Mouse (Mus musculus): Measurements from ENCODE around the gene Clic1.
"Not testable (repeated sequence)": the region's sequence is repeated elsewhere in the genome, so short reads cannot be mapped to it uniquely, and the experiment has no call there.

The Clic1 gene

DNA sequence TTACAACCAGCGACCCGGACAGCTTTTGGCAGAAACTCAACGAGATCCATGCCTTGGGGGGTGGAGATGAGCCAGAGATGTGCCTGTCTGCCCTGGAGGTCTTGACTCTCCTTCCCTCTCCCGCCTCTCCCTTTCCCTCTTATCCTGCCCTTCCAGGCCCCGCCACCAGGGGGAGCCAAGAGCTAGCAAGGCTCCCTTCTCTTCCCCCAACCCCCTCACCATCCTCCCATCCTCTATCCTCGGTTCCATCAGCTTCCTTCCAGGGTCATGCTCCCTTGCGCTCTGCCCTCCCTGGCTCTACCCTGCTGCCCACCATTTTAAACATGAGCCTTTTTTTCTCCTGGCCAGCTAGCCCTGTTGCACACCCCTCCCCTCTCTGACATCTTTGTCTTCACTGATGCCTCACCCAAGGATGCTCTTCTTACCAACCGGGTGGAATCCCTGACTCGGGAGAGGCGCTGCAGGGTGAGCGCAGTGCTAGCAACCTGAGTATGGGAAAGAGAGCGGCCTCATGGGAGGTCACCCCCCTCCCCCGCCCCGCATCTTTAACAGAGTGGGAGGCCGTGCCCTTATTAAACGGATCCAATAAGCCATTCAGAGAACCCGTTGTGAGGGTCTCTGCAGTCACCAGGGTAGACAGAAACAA lies 28.5 kb upstream of the Clic1 start:
- peak; percentile 94 for DNase-seq (ENCODE audit: low read depth)

DNA sequence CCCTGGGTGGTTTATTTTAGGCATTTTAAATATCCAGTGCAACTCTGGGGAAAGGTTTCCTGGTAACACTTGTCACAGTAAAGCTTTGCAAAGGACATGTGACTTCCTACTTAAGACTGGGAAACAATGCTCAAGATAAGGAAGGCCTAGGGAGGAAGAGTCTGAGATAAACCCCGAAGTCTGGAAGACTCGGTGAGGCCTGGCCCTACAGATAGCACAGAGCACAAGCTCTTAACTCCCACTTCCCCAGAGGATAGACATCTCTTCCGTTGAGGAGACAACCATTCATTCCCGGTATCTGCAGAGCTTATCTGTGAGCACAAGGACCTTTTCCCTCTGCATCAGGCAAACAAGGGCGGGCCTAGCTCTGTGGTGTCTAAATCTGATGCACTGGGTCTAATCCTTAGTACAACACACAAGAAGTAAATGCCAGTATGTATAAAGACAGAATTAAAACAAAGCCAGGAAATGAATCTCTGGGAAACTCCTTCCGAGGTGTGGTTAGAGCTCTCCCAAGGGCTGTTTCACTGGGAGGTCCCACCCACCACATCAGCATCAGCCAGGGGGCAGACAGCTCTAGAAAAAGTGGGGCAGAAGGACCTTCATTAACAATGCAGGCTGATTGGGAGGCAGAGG lies 27.8 kb upstream of the Clic1 start:
- no peak for DNase-seq (ENCODE audit: low read depth)

DNA sequence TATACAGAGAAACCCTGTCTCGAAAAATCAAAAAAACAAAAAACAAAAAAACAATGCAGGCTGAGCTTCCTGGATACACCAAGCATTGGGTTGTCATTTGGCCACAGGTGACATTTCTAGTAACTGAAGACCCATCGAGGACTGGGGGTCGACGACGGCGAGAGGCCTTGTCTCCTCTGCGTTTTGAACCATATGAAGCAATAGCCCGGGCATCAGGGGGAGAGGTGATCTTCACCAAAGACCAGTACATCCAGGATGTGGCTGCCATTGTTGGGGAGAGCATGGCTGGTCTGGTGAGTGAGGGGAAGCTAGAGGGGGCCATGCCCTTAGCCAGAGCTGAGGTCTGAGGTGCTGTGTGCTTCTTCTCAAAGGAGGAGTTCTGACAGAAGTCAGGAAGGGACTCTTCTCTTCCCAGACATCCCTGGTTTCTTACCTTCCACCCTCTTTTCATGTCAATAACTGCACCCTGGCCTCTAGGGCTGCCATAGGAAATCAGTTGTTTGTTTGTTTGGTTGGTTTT lies 27.2 kb upstream of the Clic1 start:
- no peak for DNase-seq (ENCODE audit: low read depth)

DNA sequence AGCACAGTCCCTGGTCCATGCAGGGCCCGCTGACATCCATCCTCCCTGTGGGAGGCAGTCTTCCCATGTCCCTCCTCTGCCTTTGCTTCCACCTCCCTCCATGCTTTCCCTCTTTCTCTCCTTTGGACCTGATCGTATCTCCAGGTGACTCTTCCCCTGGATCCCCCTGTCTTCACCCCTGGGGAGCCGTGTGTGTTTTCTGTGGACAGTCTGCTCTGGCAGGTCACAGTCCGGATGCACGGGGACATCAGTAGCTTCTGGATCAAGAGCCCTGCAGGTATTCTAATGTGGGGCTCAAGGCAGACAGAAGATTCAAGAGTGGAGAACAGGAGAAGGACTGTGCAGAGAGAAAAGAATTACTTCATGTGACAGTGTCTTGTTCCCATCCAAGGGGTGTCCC lies 26.5 kb upstream of the Clic1 start:
- no peak for DNase-seq (ENCODE audit: low read depth)

DNA sequence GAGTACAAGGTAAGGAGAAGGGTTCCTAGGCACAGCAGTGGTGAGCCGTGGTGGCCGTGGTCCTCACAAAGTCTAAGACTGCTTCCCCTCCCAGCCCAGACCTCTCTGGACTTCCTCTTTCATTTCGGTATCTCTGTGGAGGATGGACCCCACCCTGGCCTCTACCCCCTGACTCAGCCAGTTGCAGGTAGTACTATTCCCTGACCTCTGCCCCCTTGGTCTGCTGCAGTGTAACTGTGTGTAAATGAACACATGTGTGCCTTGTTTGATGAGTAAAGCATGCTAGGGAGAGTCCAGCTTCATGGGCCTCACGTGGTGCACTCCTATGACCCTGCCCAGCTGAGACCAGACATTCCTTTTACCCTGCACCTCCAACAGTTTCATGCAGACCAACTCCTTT lies 26.0 kb upstream of the Clic1 start:
- peak; percentile 46 for DNase-seq (ENCODE audit: low read depth)

DNA sequence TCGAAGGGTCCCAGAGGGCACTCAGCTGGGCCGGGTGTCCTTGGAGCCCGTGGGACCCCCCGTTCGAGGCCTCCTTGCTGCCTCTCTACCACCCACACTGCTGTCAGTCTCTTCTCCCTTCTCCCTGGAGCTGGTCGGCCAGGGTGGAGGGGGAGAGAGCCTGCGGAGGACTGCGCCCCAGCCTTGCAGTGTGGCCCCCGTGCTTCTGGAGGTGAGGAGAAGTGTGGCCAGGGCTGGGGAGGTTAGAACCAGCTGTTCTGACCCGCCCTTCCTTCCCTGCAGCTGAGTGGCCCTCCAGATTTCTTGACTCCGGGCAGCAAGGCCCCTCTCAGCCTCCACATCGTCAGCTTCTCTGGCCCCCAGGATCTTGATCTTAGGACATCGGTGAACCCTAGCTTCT lies 25.5 kb upstream of the Clic1 start:
- DNase-seq (ENCODE audit: low read depth) = no peak

DNA sequence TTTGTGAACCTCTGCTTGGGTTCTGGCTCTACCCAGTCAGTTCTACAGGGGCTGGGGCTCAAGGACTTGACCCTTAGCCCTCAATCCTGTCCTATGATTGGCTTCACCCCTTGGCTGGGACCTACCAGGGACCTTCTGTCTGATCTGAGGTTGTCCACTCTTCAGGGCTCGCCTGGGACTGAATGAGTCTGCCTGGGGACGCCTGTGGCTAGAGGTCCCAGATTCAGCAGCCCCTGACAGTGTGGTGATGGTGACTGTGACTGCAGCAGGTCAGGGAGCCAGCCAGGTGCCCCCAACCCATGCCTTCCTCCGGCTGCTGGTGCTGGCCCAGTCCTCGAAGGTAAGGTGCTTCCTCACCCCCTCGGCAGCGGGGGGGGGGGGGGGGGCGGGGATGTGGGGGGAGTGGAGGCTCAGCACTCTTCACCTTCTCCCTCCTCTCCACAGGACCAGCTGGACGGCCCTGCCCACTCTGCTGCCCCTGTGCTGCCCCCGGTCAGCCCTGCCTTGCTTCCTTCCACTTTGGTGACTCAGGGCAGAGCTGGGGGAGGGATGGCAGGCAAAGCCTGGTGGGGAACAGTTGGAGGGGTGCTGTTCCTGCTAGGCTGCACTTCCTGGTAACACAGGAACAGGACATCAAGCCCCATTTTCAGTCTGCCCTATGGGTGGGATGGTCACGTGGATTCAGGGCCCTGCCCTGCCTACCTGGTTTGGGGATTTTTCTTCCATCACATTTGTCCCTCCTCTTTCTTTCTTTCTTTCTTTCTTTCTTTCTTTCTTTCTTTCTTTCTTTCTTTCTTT lies 24.9 kb upstream of the Clic1 start:
- peak; percentile 58 for DNase-seq (ENCODE audit: low read depth)

DNA sequence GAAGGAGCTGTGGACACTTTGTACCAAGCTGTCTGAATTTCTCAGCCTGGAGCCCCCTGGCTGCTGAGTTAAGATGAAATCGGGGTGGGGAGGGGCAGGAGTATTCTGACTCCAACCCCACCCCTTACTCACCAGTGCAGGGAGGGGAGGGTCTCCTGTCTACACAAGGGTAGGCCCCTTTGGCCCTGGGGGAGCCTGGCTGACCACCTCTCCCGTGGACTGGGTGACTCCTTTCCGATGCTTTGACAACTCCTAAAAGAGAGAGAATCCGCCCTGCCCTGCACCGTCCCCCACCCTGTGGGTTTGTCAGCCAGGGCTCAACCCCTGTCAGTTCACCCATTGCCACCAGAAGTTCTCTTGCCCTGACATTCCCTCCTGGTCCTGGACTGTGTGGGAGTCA lies 23.6 kb upstream of the Clic1 start:
- DNase-seq (ENCODE audit: low read depth) = no peak

DNA sequence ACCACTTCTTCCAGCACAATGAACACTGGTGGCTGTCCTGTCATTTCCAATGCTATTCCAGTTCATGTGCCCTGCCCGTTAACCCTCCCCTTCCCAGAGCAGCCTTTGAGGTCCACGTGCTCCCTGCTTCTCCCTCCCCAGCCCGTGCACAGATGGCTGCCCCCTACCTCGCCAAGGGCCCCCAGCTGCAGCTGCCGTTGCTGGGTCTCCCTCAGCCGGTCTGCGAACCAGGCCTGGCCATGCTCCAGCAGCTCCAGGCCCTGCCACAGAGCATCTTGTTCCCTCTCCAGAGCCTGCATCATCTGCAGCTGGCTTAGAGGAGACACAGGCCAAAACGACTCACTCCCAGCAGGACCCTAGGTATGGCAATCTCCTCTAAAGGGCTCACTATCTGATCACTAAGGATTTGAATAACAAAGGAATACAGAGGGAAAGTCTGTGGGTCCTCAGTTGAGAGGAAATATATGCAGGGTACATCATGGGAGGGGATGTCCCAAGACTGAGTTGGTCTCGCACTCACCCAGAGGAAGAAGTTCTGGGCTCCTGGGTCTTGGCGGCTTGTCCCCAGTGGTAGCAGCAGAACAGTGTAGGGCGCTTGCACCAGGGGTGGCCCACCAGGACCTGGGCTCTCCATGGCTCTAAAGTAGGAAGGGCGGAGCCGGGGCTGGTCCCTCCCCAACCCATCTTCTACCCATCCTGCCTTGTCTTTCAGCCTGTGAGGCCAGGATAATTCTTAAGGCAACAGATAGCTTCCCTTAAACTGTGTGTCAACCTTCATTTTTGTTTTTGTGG lies 22.3 kb upstream of the Clic1 start, which contains the start of gene Sapcd1:
TSS of gene Sapcd1 (minus strand) at position 740 of the 792 bp plus-strand sequence.
- peak; percentile 57 for DNase-seq (ENCODE audit: low read depth)

DNA sequence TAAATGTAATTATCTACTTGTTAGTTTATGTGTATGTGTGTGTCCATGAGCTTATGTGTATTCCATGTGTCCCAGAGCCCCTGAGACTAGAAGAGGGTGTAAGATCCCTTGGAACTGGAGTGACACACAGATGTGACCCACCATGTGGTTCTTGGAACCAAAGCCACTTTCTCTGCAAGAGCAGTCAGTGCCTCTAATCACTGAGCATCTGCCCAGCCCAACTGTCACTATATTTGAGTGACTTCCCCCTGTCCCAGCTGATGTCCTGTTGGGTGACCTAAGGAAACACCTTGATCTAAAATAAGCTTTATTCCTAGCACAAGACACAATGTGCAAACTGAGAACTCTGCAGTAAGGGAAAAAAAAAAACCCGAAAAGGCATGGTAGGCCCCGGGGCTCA lies 21.5 kb upstream of the Clic1 start:
- DNase-seq (ENCODE audit: low read depth) = no peak

DNA sequence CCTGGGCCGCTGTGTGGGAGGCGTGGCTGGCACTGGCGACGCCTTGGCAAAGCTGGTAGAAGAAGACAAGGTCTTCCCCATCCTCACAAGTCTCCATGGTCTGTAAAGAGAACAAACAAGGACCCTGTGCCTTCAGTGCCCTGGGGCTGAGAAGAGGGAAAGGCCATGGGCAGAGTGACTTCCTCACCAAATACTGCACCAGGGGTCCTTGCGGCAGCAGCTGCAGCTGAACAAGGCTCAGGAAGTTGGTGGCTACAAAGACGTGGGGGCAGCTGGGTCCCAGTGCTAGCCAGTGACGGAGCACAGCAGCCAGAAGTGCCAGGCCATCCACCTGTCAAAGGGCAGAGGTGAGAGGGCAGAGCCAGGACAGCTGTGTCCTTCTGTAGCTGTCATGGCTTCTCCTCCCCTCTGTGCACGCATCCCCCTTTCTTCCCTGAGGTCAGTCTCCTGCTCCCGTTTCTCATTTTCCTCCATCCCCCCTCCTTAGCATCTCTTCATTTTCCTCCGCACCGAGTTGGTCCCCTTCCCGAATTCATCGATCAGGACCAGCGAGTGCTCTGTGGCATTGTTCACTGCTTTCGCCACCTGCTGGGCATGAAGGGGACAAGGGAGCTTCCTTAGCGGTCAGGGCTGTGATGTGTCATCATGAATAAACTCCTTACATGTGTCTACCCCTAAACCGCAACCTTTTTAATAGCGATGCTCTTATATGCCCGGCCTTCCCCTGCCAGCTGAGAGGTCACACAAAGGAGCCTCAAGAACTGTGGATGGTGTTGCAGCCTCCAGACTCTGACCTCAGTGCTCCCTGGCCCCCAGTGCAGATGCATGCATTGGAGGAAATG lies 19.9 kb upstream of the Clic1 start:
- peak; percentile 53 for DNase-seq (ENCODE audit: low read depth)

DNA sequence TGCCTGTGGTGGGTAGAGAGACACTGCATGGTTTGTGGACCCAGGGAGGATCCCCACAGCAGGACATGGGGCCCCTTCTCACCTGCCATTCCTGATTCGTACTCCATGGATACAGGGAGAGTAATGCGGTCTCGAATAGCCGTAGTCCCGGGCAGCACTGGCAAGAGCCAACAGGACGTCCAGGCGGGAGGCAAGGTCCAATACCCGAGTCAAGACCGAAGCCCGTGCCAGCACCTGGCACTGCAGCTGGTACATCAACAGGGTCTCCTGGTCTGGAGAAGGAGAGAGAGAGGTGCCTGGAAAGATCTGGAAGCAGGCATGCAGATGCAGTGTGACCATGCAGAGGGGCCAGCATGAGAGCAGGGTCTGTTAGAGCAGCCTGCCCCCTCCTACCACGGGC lies 18.5 kb upstream of the Clic1 start:
- DNase-seq (ENCODE audit: low read depth) = no peak

DNA sequence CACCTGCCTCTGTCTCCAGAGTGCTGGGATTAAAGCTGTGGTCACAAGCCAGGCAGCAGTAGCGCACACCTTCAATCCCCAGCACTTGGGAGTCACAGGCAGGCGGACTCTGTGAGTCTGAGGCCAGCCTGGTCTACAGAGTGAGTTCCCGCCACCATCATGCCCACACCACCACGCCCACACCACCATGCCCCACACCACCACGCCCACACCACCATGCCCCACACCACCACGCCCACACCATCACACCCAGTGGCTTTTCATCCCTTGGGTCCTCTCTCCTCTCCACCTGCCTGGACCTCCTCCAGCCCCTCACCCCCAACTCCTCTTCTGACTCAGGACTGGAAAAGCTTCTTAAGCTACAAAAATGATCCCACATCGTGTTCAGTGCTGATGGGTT lies 17.9 kb upstream of the Clic1 start:
- DNase-seq (ENCODE audit: low read depth) = no peak

DNA sequence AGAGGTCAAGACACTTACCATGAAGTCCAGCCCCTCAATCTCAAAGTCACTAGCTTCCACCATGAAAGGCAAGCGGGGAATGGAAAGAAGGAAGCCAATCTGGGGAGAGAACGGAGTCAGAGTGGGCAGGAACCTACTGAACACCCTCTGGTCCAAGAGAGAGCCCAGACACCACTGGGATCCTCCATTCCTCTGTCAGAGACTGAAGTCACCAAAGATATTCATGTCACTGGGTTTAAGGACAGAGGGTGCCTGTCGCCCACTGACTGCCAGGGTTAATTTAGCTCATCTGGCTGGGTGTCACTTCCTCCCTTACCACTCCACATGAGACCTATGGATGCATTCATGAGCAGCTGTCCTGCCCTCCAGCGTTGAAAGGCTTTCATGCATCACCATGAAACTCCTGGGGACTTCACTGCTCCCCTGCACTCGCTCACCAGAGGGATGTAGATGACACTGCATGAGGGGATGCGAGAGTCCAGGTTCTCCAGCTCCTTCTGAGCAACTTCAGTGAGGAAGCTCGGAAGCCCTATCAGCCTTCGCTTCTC lies 17.4 kb upstream of the Clic1 start:
- no peak for DNase-seq (ENCODE audit: low read depth)

DNA sequence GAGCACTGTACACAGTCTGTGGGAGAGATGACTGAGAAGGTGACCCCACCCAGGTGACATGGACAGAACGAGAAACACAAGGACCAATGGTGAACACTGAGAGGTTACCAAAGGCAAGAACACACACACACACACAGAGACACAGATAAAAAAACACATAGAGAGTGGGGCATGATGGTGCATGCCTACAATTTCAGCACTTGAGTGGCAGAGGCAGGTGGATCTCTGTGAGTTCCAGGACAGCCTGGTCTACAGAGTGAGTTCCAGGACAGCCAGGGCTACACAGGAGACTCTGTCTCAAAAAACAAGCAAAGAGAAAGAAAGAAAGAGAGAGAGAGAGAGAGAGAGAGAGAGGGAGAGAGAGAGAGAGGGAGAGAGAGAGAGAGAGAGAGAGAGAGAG lies 16.1 kb upstream of the Clic1 start:
- DNase-seq (ENCODE audit: low read depth) = not testable (repeated sequence)

DNA sequence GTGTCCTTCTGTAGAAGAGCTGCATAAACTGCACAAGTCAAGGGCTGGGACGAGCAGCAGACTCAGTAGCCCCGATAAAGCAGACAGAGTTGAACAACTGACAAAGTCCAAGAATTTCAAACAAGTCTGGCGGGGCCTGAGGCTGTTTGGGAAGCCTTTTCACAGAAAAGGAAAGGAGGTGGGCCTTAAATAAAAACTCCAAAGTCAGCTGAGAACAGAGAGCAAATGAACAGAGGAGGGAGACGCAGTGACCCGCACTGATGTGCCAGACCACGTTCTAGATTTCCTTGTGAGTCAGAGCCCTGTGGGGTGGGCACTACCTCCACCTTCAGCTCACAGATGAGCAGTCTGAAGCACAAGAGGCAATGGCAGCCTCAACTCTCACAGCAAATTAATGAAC lies 14.9 kb upstream of the Clic1 start:
- peak; percentile 50 for DNase-seq (ENCODE audit: low read depth)

DNA sequence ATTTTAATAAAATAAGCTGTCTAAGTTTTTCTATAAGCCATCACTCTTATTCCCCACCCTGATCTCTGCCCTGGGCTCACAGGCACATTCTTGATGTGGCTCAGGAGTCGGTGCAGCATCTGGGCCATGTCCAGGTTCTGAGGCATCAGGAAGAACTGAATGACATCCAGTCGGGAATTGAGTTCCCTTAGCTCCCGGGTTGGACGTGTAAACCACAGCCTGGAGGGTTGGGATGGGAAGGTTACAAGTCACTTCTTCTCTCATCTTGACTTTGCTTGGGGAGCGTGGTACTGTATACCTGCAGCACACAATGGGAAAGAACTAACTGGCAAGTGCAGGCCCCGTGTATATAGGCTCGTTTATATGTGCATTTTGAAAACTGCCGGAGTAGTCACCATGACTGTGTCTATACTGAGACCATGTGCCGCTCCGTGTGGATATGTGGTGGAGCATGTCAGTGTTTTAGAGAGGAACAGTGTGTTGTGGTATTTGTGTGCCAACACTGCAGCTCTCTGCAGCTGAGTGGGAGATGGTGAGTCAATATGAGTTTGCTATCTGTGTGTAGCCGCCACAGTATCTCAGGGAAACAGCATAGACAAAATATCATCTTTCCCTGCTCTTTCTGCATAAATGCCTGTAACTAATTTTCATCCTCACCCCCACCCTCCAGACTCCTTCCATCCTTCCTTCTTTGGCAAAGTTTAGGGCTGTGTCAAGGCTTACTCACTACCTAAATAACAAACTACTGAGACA lies 10.5 kb upstream of the Clic1 start:
- DNase-seq (ENCODE audit: low read depth) = peak; percentile 88

DNA sequence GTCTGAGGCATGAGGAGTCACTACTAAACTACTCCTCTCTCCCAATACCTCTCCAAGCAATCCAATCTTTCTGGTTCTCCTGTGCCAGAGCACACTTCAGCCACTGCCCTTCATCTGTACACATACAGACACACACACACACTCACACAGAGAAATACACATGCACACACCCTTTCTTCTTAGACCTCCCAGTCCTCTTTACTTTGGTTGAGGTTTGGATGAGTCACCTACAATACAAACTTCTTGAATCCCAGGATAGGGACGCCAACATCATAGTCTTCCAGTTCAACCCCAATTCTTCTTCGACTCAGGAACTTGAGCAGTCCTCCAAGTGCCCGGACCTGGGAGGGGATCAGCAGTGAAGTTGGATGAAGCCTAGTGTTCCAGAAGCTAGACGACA lies 6.0 kb upstream of the Clic1 start:
- peak; percentile 55 for DNase-seq (ENCODE audit: low read depth)

DNA sequence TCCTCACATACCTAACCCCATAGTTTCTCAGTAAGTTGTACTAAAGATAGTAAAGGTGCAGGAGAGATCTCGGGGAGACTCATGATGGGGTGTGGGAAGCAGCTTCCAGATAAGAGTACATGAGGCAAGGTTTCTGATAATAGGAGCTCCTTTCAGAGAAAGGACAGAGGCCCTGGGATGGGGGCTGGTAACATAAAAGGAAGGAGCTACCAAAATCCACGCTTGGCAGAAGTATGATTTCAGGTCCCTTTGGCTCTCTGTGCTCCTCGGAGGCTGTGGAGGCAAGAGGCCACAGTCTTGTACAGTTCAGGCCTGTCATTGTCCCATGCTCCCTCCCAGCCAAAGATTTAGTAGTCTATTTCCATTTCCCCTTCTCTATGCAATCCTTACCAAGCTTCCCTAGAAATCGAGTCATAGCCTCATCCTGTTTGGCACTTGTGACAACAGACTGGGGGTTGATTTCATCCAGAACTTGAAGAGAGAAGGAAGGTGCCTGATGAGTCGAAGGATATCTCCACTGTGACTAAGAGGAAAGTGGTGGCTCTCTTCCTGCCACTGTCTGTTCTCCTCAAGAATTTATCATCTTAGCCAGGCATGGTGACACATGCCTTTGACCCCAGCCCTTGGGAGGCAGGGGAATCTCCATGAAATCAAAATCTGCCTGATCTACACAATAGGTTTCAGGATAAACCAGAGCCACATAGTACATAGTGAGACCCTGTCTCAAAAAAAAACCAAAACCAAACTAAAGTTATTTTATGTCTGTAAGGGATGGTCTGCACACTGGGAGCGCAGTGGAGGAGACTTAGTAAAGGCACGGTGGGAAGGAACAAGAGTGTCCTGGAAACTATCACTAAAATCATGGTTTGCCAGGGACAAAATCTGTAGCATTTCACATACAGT lies 4.6 kb upstream of the Clic1 start:
- no peak for DNase-seq (ENCODE audit: low read depth)
